Mouse (Mus musculus): ENCODE results near the gene Gm7534. TPM values are rescaled to one million over a fixed set of nuclear protein-coding genes. Genes with fewer than 3 reads are reported as not detected.
"Not testable (repeated sequence)": the region's sequence is repeated elsewhere in the genome, so short reads cannot be mapped to it uniquely, and the experiment has no call there.

Gene Gm7534
- polyA plus RNA-seq, 2 experiments from 2014 or later, result not detected

GRCm38 (mm10) chr4:134199371-134199770 lies 3.4 kb downstream of the Gm7534 start:
- ATAC-seq, result no peak

GRCm38 (mm10) chr4:134186268-134186667 lies 16.5 kb downstream of the Gm7534 start:
- no peak for ATAC-seq

- ATAC-seq, result no peak
Measured at GRCm38 (mm10) chr4:134185569-134185968, 17.2 kb downstream of the Gm7534 start.

GRCm38 (mm10) chr4:134183711-134184110 lies 19.1 kb downstream of the Gm7534 start:
- ATAC-seq, result no peak

- no peak for ATAC-seq
Measured at GRCm38 (mm10) chr4:134181825-134182224, 21.0 kb downstream of the Gm7534 start.

GRCm38 (mm10) chr4:134181112-134181511 lies 21.7 kb downstream of the Gm7534 start:
- ATAC-seq, result no peak

GRCm38 (mm10) chr4:134172391-134172790 lies 30.4 kb downstream of the Gm7534 start:
- ATAC-seq, result no peak

- ATAC-seq, result no peak
Measured at GRCm38 (mm10) chr4:134166906-134167305, 35.9 kb downstream of the Gm7534 start.

GRCm38 (mm10) chr4:134165548-134166465 lies 37.0 kb downstream of the Gm7534 start:
- no peak for ATAC-seq

GRCm38 (mm10) chr4:134165024-134165423 lies 37.8 kb downstream of the Gm7534 start:
- no peak for ATAC-seq

GRCm38 (mm10) chr4:134164591-134164990 lies 38.2 kb downstream of the Gm7534 start:
- no peak for ATAC-seq

GRCm38 (mm10) chr4:134160071-134160470 lies 42.7 kb downstream of the Gm7534 start:
- ATAC-seq, result not testable (repeated sequence)

- ATAC-seq, result no peak
Measured at GRCm38 (mm10) chr4:134158774-134159173, 44.0 kb downstream of the Gm7534 start.

GRCm38 (mm10) chr4:134157558-134157957 lies 45.2 kb downstream of the Gm7534 start:
- ATAC-seq, result no peak

- ATAC-seq, result no peak
Measured at GRCm38 (mm10) chr4:134156744-134157143, 46.1 kb downstream of the Gm7534 start.

GRCm38 (mm10) chr4:134155961-134156465 lies 46.8 kb downstream of the Gm7534 start:
- ATAC-seq, result no peak

GRCm38 (mm10) chr4:134155531-134155930 lies 47.3 kb downstream of the Gm7534 start:
- ATAC-seq, result no peak

GRCm38 (mm10) chr4:134154354-134154753 lies 48.5 kb downstream of the Gm7534 start:
- ATAC-seq, result no peak

GRCm38 (mm10) chr4:134153656-134154055 lies 49.1 kb downstream of the Gm7534 start:
- ATAC-seq, result no peak

GRCm38 (mm10) chr4:134152112-134152511 lies 50.7 kb downstream of the Gm7534 start:
- no peak for ATAC-seq

- no peak for ATAC-seq
Measured at GRCm38 (mm10) chr4:134149389-134149788, 53.4 kb downstream of the Gm7534 start.

GRCm38 (mm10) chr4:134144297-134144696 lies 58.5 kb downstream of the Gm7534 start:
- not testable (repeated sequence) for ATAC-seq

Data from CD4-positive, CD25-positive, alpha-beta regulatory T cell, adult 4 months (primary cell).